Mouse (Mus musculus) lung, adult 2 months (tissue): ENCODE measurements around the gene Krt9.

Source experiments
- CTCF ChIP-seq: fragments of 200-500 bp; IDR thresholded peaks from 2 replicates; pipeline ENCODE4 v1.5.1; 2011; ENCODE audit warnings: mild to moderate bottlenecking, low read length, control low read depth; ENCODE audit not compliant: insufficient read depth
- POLR2A ChIP-seq: fragments of 200-500 bp; IDR thresholded peaks from 2 replicates; pipeline ENCODE4 v1.6.1; 2011; ENCODE audit warnings: low read depth, mild to moderate bottlenecking, control low read depth, low read length, borderline replicate concordance; ENCODE audit errors: extremely low read depth

GRCm38 (mm10) chr11:100178307-100178706 lies 14.7 kb downstream of the Krt9 start:
- TF ChIP-seq POLR2A: no peak
- no peak for TF ChIP-seq CTCF
